Mouse (Mus musculus): ENCODE results near the gene Tulp2. TPM values are rescaled to one million over a fixed set of nuclear protein-coding genes. Genes with fewer than 3 reads are reported as not detected.

The Tulp2 gene
- total and polyA plus RNA-seq, 3 experiments, result 1.1 to 1.2 TPM; not detected in 1

GRCm38 (mm10) chr7:45561624-45562520 is 80.2 kb downstream of the Tulp2 start:
- Histone ChIP-seq H3K27me3 (ENCODE audit: control insufficient read depth in 1 of 2, insufficient read depth in 2 of 2, low read length in 2 of 2) (no peaks in the 10 kb centered on the region), H3K4me1 (ENCODE audit: control insufficient read depth in 1 of 2, insufficient read depth in 2 of 2, low read length in 2 of 2) (peaks cover 0 to 10% of the 10 kb centered on the region in 2 experiments; a peak in 2 of 4 replicates), H3K4me3 (ENCODE audit: control insufficient read depth in 1 of 2, insufficient read depth in 1 of 2, low read depth in 2 of 2, low read length in 2 of 2) (peak overlapping the region; percentile 53 to 60), H3K9ac (ENCODE audit: control insufficient read depth, low read depth, low read length, poor library complexity, severe bottlenecking) (peak overlapping the region; percentile 72), H3K9me3 (replicated peaks; ENCODE audit: insufficient read depth, low read length) (no peaks in the 10 kb centered on the region), H3K27ac (ENCODE audit: control insufficient read depth, low read depth, low read length) (peak overlapping the region; percentile 90), H3K36me3 (ENCODE audit: control insufficient read depth in 1 of 2, insufficient read depth in 2 of 2, low read length in 2 of 2) (0 out of 4 replicates have a peak, but pooled peaks cover 0 to 2% of the 10 kb centered on the region in 2 experiments), H3K79me2 (ENCODE audit: control insufficient read depth, insufficient read depth, low read length, poor library complexity) (no peaks in the 10 kb centered on the region; the same call in 1 of the 2 replicates)
- peak; percentile 76 for DNase-seq (ENCODE audit: low read depth, low spot score)
- TF ChIP-seq GATA1 (IDR thresholded peaks at IDR 0.05; ENCODE audit: low read depth, low read length) (no peak), UBTF (IDR thresholded peaks at IDR 0.05; ENCODE audit: borderline replicate concordance, insufficient read depth, low read depth, low read length) (no peak), JUND (IDR thresholded peaks at IDR 0.05; ENCODE audit: low read depth, low read length) (no peak), EP300 (IDR thresholded peaks at IDR 0.05; ENCODE audit: low read depth in 1 of 2, low read length in 2 of 2) (peak in 1 of 2 experiments; percentile 31; a peak in 1 of 4 replicates), SMC3 (IDR thresholded peaks at IDR 0.05; ENCODE audit: low read depth, low read length) (no peak), RAD21 (IDR thresholded peaks at IDR 0.05; ENCODE audit: low read depth, low read length) (no peak), CHD2 (IDR thresholded peaks at IDR 0.05; ENCODE audit: low read length) (no peak), POLR2AphosphoS2 (IDR thresholded peaks at IDR 0.05; ENCODE audit: low read length) (no peak), CTCF (IDR thresholded peaks at IDR 0.05 in 2 of 3, conservative IDR thresholded peaks at IDR 0.05 in 1 of 3; ENCODE audit: control insufficient read depth in 1 of 3, insufficient read depth in 1 of 3, low read depth in 2 of 3, low read length in 3 of 3, poor library complexity in 1 of 3, severe bottlenecking in 1 of 3) (no peak), ELF1 (IDR thresholded peaks at IDR 0.05; ENCODE audit: low read depth, low read length) (no peak; the same call in 1 of the 2 replicates), NRF1 (IDR thresholded peaks at IDR 0.05; ENCODE audit: insufficient read depth, low read depth, low read length, poor library complexity, severe bottlenecking) (no peak), CHD1 (IDR thresholded peaks at IDR 0.05; ENCODE audit: low read depth, low read length) (no peak), ETS1 (IDR thresholded peaks at IDR 0.05; ENCODE audit: low read depth, low read length) (0 out of 2 replicates have a peak, but pooled peaks have one; percentile 12), RCOR1 (IDR thresholded peaks at IDR 0.05; ENCODE audit: low read depth, low read length) (no peak), MAX (IDR thresholded peaks at IDR 0.05; ENCODE audit: low read length) (0 out of 2 replicates have a peak, but pooled peaks have one; percentile 22), ZNF384 (IDR thresholded peaks at IDR 0.05; ENCODE audit: low read depth, low read length) (no peak), NELFE (IDR thresholded peaks at IDR 0.05; ENCODE audit: low read depth, low read length) (no peak), E2F4 (IDR thresholded peaks at IDR 0.05; ENCODE audit: borderline replicate concordance, low read depth, low read length) (no peak), MXI1 (IDR thresholded peaks at IDR 0.05; ENCODE audit: low read depth, low read length) (peak; percentile 69; the same call in 1 of the 2 replicates), BHLHE40 (IDR thresholded peaks at IDR 0.05; ENCODE audit: borderline replicate concordance, low read depth, low read length) (no peak), TAL1 (IDR thresholded peaks at IDR 0.05; ENCODE audit: low read length) (no peak), POLR2A (IDR thresholded peaks at IDR 0.05; ENCODE audit: control insufficient read depth in 1 of 2, insufficient read depth in 1 of 2, low read depth in 1 of 2, low read length in 2 of 2, poor library complexity in 1 of 2) (peak in 1 of 2 experiments; percentile 47; a peak in 1 of 4 replicates), KAT2A (conservative IDR thresholded peaks at IDR 0.05; ENCODE audit: low read depth, low read length) (no peak), GABPA (IDR thresholded peaks at IDR 0.05; ENCODE audit: low read depth, low read length) (no peak), ZKSCAN1 (IDR thresholded peaks at IDR 0.05; ENCODE audit: low read depth, low read length) (peak; percentile 99), POLR2AphosphoS5 (IDR thresholded peaks at IDR 0.05; ENCODE audit: borderline replicate concordance, low read depth, low read length) (no peak), MAFK (IDR thresholded peaks at IDR 0.05; ENCODE audit: borderline replicate concordance, low read depth, low read length) (no peak), USF1 (IDR thresholded peaks at IDR 0.05; ENCODE audit: low read depth, low read length) (peak; percentile 81), MEF2A (IDR thresholded peaks at IDR 0.05; ENCODE audit: extremely low read depth, insufficient replicate concordance, low read depth, low read length, poor library complexity, severe bottlenecking) (no peak), HCFC1 (IDR thresholded peaks at IDR 0.05; ENCODE audit: low read depth, low read length) (peak; percentile 51; the same call in 1 of the 2 replicates), MYB (IDR thresholded peaks at IDR 0.05; ENCODE audit: low read depth, low read length) (no peak), ZC3H11A (IDR thresholded peaks at IDR 0.05; ENCODE audit: low read depth, low read length) (no peak), MAZ (IDR thresholded peaks at IDR 0.05; ENCODE audit: low read depth, low read length) (0 out of 2 replicates have a peak, but pooled peaks have one; percentile 87), MYC (IDR thresholded peaks at IDR 0.05; ENCODE audit: low read depth, low read length) (no peak)

Measured in MEL (cell line).